Mouse (Mus musculus) CD4-positive helper T cell, adult 2 months (primary cell): ENCODE measurements around the gene Hoxb8.

Experiments
- DNase-seq: peaks from one replicate; pipeline ENCODE4 v3.0.0-alpha.2; 2012; ENCODE audit warnings: low read depth, missing footprints, low spot score

The Hoxb8 gene

GRCm38 (mm10) chr11:96333241-96334001 lies 51.7 kb downstream of the Hoxb8 start:
- no peak for DNase-seq

GRCm38 (mm10) chr11:96334002-96334364 lies 52.3 kb downstream of the Hoxb8 start:
- DNase-seq: no peak
